Mouse (Mus musculus) liver, adult 2 months (tissue): ENCODE results near the gene Prkce.

Experiments
- CTCF ChIP-seq: fragments of 200-500 bp; IDR thresholded peaks from 2 replicates; pipeline ENCODE4 v1.5.1; 2011; ENCODE audit warnings: low read depth, low read length, control low read depth
- POLR2A ChIP-seq: fragments of 200-500 bp; IDR thresholded peaks from 2 replicates; pipeline ENCODE4 v1.6.1; 2011; ENCODE audit warnings: low read length, control low read depth; ENCODE audit not compliant: insufficient read depth; ENCODE audit errors: extremely low read depth

DNA sequence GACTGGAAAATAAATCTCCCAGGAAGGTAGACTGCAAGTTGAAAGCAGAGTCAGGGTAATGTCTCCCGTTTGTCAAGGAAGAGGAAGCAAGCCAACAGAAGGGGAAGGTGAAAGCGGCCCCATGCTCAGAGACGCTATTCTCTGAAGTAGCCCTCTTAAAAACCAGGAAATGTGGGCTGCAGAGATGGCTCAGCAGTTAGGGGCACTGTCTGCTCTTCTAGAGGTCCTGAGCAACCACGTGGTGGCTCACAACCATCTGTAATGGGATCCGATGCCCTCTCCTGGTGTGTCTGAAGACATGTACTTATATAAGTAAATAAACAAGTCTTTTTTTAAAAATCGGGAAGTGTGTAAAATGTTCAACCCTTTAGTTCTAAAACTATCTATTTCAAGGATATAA is 327.3 kb downstream of the Prkce start:
- TF ChIP-seq CTCF (no peak), POLR2A (no peak)
